Mouse (Mus musculus): ENCODE results near the gene Srsf6. TPM values are rescaled to one million over a fixed set of nuclear protein-coding genes. Genes with fewer than 3 reads are reported as not detected.

The Srsf6 gene
- polyA plus RNA-seq, 1 experiment = 64.6 TPM

- Histone ChIP-seq H3K27me3 (replicated peaks; ENCODE audit: control insufficient read depth, insufficient read depth, low read length) (no peaks in the 10 kb centered on the region), H3K4me3 (ENCODE audit: insufficient read depth, low read depth, low read length) (peak overlapping the region; percentile 92), H3K27ac (ENCODE audit: insufficient read depth, low read depth, low read length) (peak overlapping the region; percentile 96), H3K4me1 (ENCODE audit: control insufficient read depth, insufficient read depth, low read length) (peaks cover 6% of the 10 kb centered on the region), H3K36me3 (ENCODE audit: control insufficient read depth, insufficient read depth, low read length) (peaks cover 13% of the 10 kb centered on the region)
- DNase-seq = peak; percentile 73
- no peak for TF ChIP-seq POLR2A (IDR thresholded peaks at IDR 0.05; ENCODE audit: low read depth, low read length)
- TF ChIP-seq CTCF (conservative IDR thresholded peaks at IDR 0.05; ENCODE audit: insufficient read depth, insufficient read length, low read depth, low read length) = no peak
- under 1% methylated on average over 74 of the region's 103 CpGs for WGBS
These were observed 634 bp downstream of the Srsf6 start for GRCm38 (mm10) chr2:162931674-162932650.

- Histone ChIP-seq H3K27ac (ENCODE audit: insufficient read depth, low read depth, low read length) (no peak overlapping the region), H3K36me3 (ENCODE audit: control insufficient read depth, insufficient read depth, low read length) (peaks cover 17% of the 10 kb centered on the region), H3K4me1 (ENCODE audit: control insufficient read depth, insufficient read depth, low read length) (peaks cover 6% of the 10 kb centered on the region), H3K4me3 (ENCODE audit: insufficient read depth, low read depth, low read length) (peak overlapping the region; percentile 24), H3K27me3 (replicated peaks; ENCODE audit: control insufficient read depth, insufficient read depth, low read length) (no peaks in the 10 kb centered on the region)
- 26% methylated on average over 4 of the region's 4 CpGs for WGBS
- DNase-seq = no peak
- TF ChIP-seq CTCF (conservative IDR thresholded peaks at IDR 0.05; ENCODE audit: insufficient read depth, insufficient read length, low read depth, low read length) (no peak), POLR2A (IDR thresholded peaks at IDR 0.05; ENCODE audit: low read depth, low read length) (no peak)
These were observed 1.4 kb downstream of the Srsf6 start for GRCm38 (mm10) chr2:162932706-162933105.

GRCm38 (mm10) chr2:162934421-162934820 is 3.1 kb downstream of the Srsf6 start:
- DNase-seq = peak; percentile 52
- peaks cover 6% of the 10 kb centered on the region for H3K4me1 ChIP-seq (ENCODE audit: control insufficient read depth, insufficient read depth, low read length)
- WGBS = 60% methylated on average over 19 of the region's 19 CpGs
- H3K36me3 ChIP-seq (ENCODE audit: control insufficient read depth, insufficient read depth, low read length) = peaks cover 24% of the 10 kb centered on the region
- no peak overlapping the region for H3K27ac ChIP-seq (ENCODE audit: insufficient read depth, low read depth, low read length)
- H3K27me3 ChIP-seq (replicated peaks; ENCODE audit: control insufficient read depth, insufficient read depth, low read length) = no peaks in the 10 kb centered on the region
- no peak overlapping the region for H3K4me3 ChIP-seq (ENCODE audit: insufficient read depth, low read depth, low read length)
- TF ChIP-seq POLR2A (IDR thresholded peaks at IDR 0.05; ENCODE audit: low read depth, low read length) (no peak), CTCF (conservative IDR thresholded peaks at IDR 0.05; ENCODE audit: insufficient read depth, insufficient read length, low read depth, low read length) (no peak)

- no peak for DNase-seq
- Histone ChIP-seq H3K4me1 (ENCODE audit: control insufficient read depth, insufficient read depth, low read length) (peaks cover 3% of the 10 kb centered on the region), H3K27me3 (replicated peaks; ENCODE audit: control insufficient read depth, insufficient read depth, low read length) (no peaks in the 10 kb centered on the region), H3K36me3 (ENCODE audit: control insufficient read depth, insufficient read depth, low read length) (peaks cover 24% of the 10 kb centered on the region), H3K27ac (ENCODE audit: insufficient read depth, low read depth, low read length) (no peak overlapping the region), H3K4me3 (ENCODE audit: insufficient read depth, low read depth, low read length) (no peak overlapping the region)
- WGBS = 91% methylated on average over 3 of the region's 3 CpGs
- no peak for TF ChIP-seq CTCF (conservative IDR thresholded peaks at IDR 0.05; ENCODE audit: insufficient read depth, insufficient read length, low read depth, low read length)
- no peak for TF ChIP-seq POLR2A (IDR thresholded peaks at IDR 0.05; ENCODE audit: low read depth, low read length)
These were observed 4.4 kb downstream of the Srsf6 start for GRCm38 (mm10) chr2:162935700-162936099.

GRCm38 (mm10) chr2:162939562-162939961 is 8.2 kb downstream of the Srsf6 start:
- H3K4me1 ChIP-seq (ENCODE audit: control insufficient read depth, insufficient read depth, low read length) = 0 out of 2 replicates have a peak, but pooled peaks cover 3% of the 10 kb centered on the region
- TF ChIP-seq CTCF (conservative IDR thresholded peaks at IDR 0.05; ENCODE audit: insufficient read depth, insufficient read length, low read depth, low read length) = no peak
- 44% methylated on average over 1 of the region's 1 CpGs for WGBS
- no peak overlapping the region for H3K4me3 ChIP-seq (ENCODE audit: insufficient read depth, low read depth, low read length)
- DNase-seq = no peak
- peaks cover 16% of the 10 kb centered on the region for H3K36me3 ChIP-seq (ENCODE audit: control insufficient read depth, insufficient read depth, low read length)
- no peak overlapping the region for H3K27ac ChIP-seq (ENCODE audit: insufficient read depth, low read depth, low read length)
- H3K27me3 ChIP-seq (replicated peaks; ENCODE audit: control insufficient read depth, insufficient read depth, low read length) = no peaks in the 10 kb centered on the region

- Histone ChIP-seq H3K4me3 (ENCODE audit: insufficient read depth, low read depth, low read length) (peak within 1 kb of the TSS; percentile 44), H3K27ac (ENCODE audit: insufficient read depth, low read depth, low read length) (no peak within 1 kb of the TSS), H3K27me3 (replicated peaks; ENCODE audit: control insufficient read depth, insufficient read depth, low read length) (no peaks in the 10 kb centered on the region), H3K4me1 (ENCODE audit: control insufficient read depth, insufficient read depth, low read length) (0 out of 2 replicates have a peak, but pooled peaks cover 3% of the 10 kb centered on the region), H3K36me3 (ENCODE audit: control insufficient read depth, insufficient read depth, low read length) (peaks cover 4% of the 10 kb centered on the region)
- under 1% methylated on average over 39 of the region's 40 CpGs for WGBS
- DNase-seq = peak; percentile 16
- TF ChIP-seq POLR2A (IDR thresholded peaks at IDR 0.05; ENCODE audit: low read depth, low read length) (no peak), CTCF (conservative IDR thresholded peaks at IDR 0.05; ENCODE audit: insufficient read depth, insufficient read length, low read depth, low read length) (no peak)
These were observed 12.0 kb downstream of the Srsf6 start, which contains the start of gene L3mbtl1 for GRCm38 (mm10) chr2:162943148-162943846. Gene L3mbtl1 (plus strand): TSS chr2:162943472.

GRCm38 (mm10) chr2:162943931-162944330 is 12.6 kb downstream of the Srsf6 start:
- 15% methylated on average over 11 of the region's 11 CpGs for WGBS
- no peak overlapping the region for H3K4me3 ChIP-seq (ENCODE audit: insufficient read depth, low read depth, low read length)
- no peaks in the 10 kb centered on the region for H3K27me3 ChIP-seq (replicated peaks; ENCODE audit: control insufficient read depth, insufficient read depth, low read length)
- H3K36me3 ChIP-seq (ENCODE audit: control insufficient read depth, insufficient read depth, low read length) = peaks cover 2% of the 10 kb centered on the region
- H3K4me1 ChIP-seq (ENCODE audit: control insufficient read depth, insufficient read depth, low read length) = 0 out of 2 replicates have a peak, but pooled peaks cover 3% of the 10 kb centered on the region
- H3K27ac ChIP-seq (ENCODE audit: insufficient read depth, low read depth, low read length) = no peak overlapping the region
- no peak for TF ChIP-seq CTCF (conservative IDR thresholded peaks at IDR 0.05; ENCODE audit: insufficient read depth, insufficient read length, low read depth, low read length)
- TF ChIP-seq POLR2A (IDR thresholded peaks at IDR 0.05; ENCODE audit: low read depth, low read length) = no peak
- DNase-seq = no peak

Data from kidney, adult 2 months (tissue).